Mouse (Mus musculus) forebrain, embryonic 13.5 days (tissue): ENCODE measurements around the gene Suv39h2. TPM values are rescaled to one million over a fixed set of nuclear protein-coding genes. Genes with fewer than 3 reads are reported as not detected.
A peak's percentile ranks its signal among the peaks of the same experiment; 100 is the strongest.

Experiments used
- ATAC-seq: fragments of 200-750 bp; cut with Nextera tagmentation; 2 replicates; pipeline ENCODE4 v1.8.0; 2017
- H3K27ac ChIP-seq: fragments of 300-500 bp; sonication (generic); 2 replicates; pipeline ENCODE4 v1.5.1; 2015; ENCODE audit warnings: inconsistent platforms, mild to moderate bottlenecking, moderate library complexity
- H3K27me3 ChIP-seq: fragments of 300-500 bp; sonication (generic); 2 replicates; pipeline ENCODE4 v1.6.1; 2015; ENCODE audit warnings: mild to moderate bottlenecking, inconsistent platforms
- H3K36me3 ChIP-seq: fragments of 300-500 bp; sonication (generic); 2 replicates; pipeline ENCODE4 v1.6.1; 2015; ENCODE audit warnings: mild to moderate bottlenecking, inconsistent platforms; ENCODE audit not compliant: poor library complexity, severe bottlenecking
- H3K4me1 ChIP-seq: fragments of 300-500 bp; sonication (generic); 2 replicates; pipeline ENCODE4 v1.6.1; 2015; ENCODE audit warnings: inconsistent platforms
- H3K4me2 ChIP-seq: fragments of 300-500 bp; sonication (generic); 2 replicates; pipeline ENCODE4 v1.6.1; 2015; ENCODE audit warnings: inconsistent platforms, mild to moderate bottlenecking, moderate library complexity
- H3K4me3 ChIP-seq: fragments of 300-500 bp; sonication (generic); 2 replicates; pipeline ENCODE4 v1.5.1; 2015; ENCODE audit warnings: mild to moderate bottlenecking, inconsistent platforms
- H3K9ac ChIP-seq: fragments of 300-500 bp; sonication (generic); 2 replicates; pipeline ENCODE4 v1.6.1; 2015; ENCODE audit warnings: mild to moderate bottlenecking, inconsistent platforms
- H3K9me3 ChIP-seq: fragments of 300-500 bp; sonication (generic); replicated peaks from 2 replicates; pipeline ENCODE4 v1.6.1; 2016; ENCODE audit warnings: inconsistent platforms
- WGBS: fragments of 180-500 bp; shearing (Covaris S2); methylation state at CpG from one replicate; pipeline ENCODE4 v1.1.7; 2015; 5-methylcytosine and 5-hydroxymethylcytosine counted together
- polyA plus RNA-seq: library from polyadenylated mRNA; unstranded; fragments of >200 nt; fragmentation: Nextera tagmentation; extraction: Ambion mirVana; gene quantifications from 2 replicates; pipeline ENCODE4 v1.2.1, GENCODE M21; 2015

The Suv39h2 gene
- polyA plus RNA-seq, 1 experiment from 2014 or later = 27.0 TPM

DNA sequence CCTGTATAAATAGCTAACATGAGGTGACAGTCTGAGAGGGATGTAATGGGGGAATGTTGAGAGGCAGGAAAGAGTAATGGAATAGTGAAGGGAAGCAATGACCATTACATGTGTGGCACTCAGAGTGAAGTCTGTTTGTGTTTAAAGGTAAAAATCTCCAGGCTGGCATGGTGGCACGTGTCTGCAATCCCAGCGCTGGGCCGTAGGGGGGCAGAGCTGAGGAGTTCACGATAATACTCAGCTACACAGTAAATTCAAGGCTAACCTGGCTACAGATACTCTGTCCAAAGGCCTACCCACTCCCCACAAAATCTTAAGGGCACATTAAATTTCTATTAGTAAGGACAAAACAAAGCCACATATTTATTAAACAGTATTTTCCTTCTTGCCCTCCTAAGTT is 18.2 kb downstream of the Suv39h2 start:
- H3K9me3 ChIP-seq = no peaks in the 10 kb centered on the region
- 82% methylated on average over 4 of the region's 4 CpGs for WGBS
- no peak overlapping the region for H3K4me2 ChIP-seq
- H3K4me1 ChIP-seq = no peaks in the 10 kb centered on the region
- H3K27me3 ChIP-seq = no peaks in the 10 kb centered on the region
- H3K9ac ChIP-seq = no peak overlapping the region
- no peak for ATAC-seq
- no peak overlapping the region for H3K27ac ChIP-seq
- H3K4me3 ChIP-seq = no peak overlapping the region
- peaks cover 73% of the 10 kb centered on the region for H3K36me3 ChIP-seq

DNA sequence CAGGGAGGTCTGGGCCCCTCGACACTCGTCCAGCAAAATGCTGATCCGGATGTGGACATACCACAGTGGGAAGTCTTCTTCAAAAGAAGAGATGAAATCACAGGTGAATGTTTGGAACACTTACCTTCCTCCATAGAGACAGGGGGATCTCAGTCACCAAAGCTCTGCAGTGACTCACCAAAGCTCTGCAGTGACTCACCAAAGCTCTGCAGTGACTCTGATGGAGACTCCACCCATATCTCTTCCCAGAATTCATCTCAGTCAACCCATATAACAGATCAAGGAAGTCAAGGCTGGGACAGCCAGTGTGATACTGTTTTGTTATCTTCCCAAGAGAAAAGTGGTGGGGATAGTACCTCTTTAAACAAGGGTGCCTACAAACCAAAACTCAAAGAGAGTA is 21.7 kb downstream of the Suv39h2 start:
- H3K27ac ChIP-seq = no peak overlapping the region
- H3K36me3 ChIP-seq = peaks cover 63% of the 10 kb centered on the region
- no peak overlapping the region for H3K9ac ChIP-seq
- H3K27me3 ChIP-seq = no peaks in the 10 kb centered on the region
- WGBS = 91% methylated on average over 3 of the region's 3 CpGs
- H3K4me3 ChIP-seq = no peak overlapping the region
- ATAC-seq = no peak
- no peak overlapping the region for H3K4me2 ChIP-seq
- no peaks in the 10 kb centered on the region for H3K4me1 ChIP-seq
- H3K9me3 ChIP-seq = no peaks in the 10 kb centered on the region

DNA sequence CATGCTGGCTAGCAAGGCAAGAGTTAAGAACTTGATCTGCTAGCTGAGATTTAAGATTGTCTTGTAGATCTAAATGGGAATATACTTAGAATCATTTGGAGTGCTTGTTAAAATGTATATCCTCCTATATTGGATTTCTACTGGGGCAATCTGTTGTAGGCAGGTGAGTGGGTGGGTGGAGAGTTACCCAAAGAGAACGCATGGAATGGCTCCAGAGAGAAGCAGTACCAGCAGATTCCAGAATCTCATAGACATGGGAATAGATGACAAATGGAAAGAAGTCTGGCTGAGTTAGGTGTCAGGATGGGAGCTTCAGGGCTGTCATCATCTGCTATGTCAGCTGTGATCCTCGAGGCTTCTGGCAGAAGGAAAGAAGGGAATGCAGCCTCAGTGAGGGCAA is 25.4 kb downstream of the Suv39h2 start:
- Histone ChIP-seq H3K36me3 (peaks cover 62% of the 10 kb centered on the region), H3K27ac (no peak overlapping the region), H3K4me1 (no peaks in the 10 kb centered on the region), H3K9ac (no peak overlapping the region), H3K4me2 (no peak overlapping the region), H3K4me3 (no peak overlapping the region), H3K27me3 (no peaks in the 10 kb centered on the region), H3K9me3 (no peaks in the 10 kb centered on the region)
- no peak for ATAC-seq
- WGBS = 81% methylated on average over 2 of the region's 2 CpGs

DNA sequence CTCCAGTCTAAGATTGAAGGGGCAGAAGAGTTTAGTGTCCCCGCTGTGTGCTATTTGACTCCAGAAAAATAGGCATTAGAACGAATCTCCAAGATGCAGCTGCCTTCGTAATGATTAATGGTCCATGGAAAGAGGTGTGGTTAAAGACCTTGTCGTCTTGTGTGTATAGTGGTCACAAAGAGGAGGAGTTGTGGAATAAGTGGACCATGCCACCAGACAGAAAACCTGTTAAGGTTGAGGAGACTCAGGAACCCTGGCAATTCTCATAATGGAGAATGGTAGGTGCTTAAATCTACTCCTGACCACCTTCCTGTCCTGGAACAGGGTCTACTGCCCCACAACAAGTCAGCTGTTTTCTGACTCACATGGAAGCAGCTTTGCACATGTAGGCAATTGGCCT is 28.8 kb downstream of the Suv39h2 start:
- Histone ChIP-seq H3K4me3 (no peak overlapping the region), H3K27ac (no peak overlapping the region), H3K36me3 (peaks cover 61% of the 10 kb centered on the region), H3K4me2 (no peak overlapping the region), H3K9ac (no peak overlapping the region), H3K27me3 (no peaks in the 10 kb centered on the region), H3K9me3 (no peaks in the 10 kb centered on the region), H3K4me1 (no peaks in the 10 kb centered on the region)
- 85% methylated on average over 4 of the region's 4 CpGs for WGBS
- no peak for ATAC-seq

DNA sequence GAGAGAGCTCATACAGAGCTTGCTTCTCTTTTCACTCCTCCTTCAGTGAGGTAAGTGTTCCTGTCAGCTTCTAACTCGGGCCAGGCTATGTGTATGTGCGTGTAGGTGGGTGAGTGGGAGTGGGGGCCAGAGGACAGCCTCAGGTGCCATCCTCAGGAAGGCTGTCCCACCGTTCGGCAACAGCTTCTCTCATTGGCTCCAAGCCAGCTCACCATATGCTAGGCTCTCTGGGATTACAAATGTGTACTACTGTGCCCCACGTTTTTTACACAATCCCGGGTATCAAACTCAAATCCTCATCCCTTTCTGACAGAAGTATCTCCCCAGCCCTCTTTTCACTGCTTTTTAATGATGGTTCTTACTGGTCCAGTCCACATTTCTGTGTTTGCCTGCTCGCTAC is 30.6 kb downstream of the Suv39h2 start:
- ATAC-seq = no peak
- H3K4me3 ChIP-seq = no peak overlapping the region
- H3K4me2 ChIP-seq = no peak overlapping the region
- H3K4me1 ChIP-seq = no peaks in the 10 kb centered on the region
- H3K9me3 ChIP-seq = no peaks in the 10 kb centered on the region
- 73% methylated on average over 7 of the region's 7 CpGs for WGBS
- peaks cover 57% of the 10 kb centered on the region for H3K36me3 ChIP-seq
- H3K27ac ChIP-seq = no peak overlapping the region
- H3K9ac ChIP-seq = no peak overlapping the region
- no peaks in the 10 kb centered on the region for H3K27me3 ChIP-seq

DNA sequence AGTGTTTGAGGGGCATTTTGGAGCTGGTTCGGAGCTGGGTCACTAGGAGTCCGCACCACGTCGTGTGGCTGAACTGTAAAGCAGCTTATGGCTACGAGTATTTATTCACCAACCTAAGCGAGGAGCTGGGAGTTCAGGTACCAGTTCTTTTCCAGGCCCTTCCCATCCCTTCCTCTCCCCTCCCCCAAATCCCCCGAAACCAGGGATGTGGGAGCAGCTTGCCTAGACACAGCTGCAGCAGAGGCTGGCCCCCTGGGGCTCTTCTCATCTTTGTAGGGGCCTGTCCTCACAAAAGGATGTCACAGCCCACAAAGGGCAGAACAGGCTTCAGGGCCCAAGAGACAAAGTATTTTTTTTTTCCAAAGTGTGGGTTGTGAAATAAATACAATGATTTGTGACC is 36.9 kb downstream of the Suv39h2 start:
- Histone ChIP-seq H3K4me1 (no peaks in the 10 kb centered on the region), H3K9me3 (no peaks in the 10 kb centered on the region), H3K4me2 (no peak overlapping the region), H3K27me3 (no peaks in the 10 kb centered on the region), H3K36me3 (peaks cover 40% of the 10 kb centered on the region), H3K9ac (no peak overlapping the region), H3K4me3 (no peak overlapping the region), H3K27ac (no peak overlapping the region)
- no peak for ATAC-seq
- 35% methylated on average over 7 of the region's 7 CpGs for WGBS

DNA sequence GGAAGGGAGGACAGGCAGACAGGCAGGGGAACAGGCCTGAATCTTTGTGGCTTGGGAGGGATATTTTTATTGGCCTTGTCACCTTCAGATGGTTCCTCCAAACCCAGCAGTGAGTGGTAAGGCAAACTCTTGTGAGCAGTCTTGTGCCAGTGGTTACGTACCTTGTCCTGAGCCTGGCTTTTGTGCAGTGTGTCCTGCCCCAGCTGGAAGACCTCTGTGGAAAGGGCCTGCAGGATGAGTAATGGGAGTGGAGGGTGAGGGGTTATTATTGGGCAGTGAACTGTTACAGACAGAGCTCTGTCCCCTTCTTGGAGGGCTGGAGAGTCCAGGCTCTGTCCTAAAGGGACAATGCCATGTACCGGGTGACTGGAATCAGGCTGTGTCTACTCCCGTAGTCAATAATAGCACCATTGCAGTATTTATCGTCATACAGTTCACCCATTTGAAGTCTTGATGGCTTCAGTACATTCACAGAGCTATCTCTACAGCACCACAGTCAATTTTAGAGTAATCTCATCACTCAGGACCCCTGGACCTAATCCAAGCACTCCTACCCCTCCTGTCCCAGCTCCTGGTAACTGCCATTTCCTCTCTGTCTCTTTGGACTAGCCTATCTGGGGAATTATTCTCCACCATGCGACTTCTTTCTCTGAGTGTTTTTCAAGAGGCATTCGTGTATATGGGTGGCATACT is 39.3 kb downstream of the Suv39h2 start:
- Histone ChIP-seq H3K9me3 (no peaks in the 10 kb centered on the region), H3K4me2 (no peak overlapping the region), H3K27ac (no peak overlapping the region), H3K36me3 (peaks cover 25% of the 10 kb centered on the region), H3K4me3 (no peak overlapping the region), H3K27me3 (no peaks in the 10 kb centered on the region), H3K4me1 (no peaks in the 10 kb centered on the region), H3K9ac (no peak overlapping the region)
- WGBS = 88% methylated on average over 6 of the region's 6 CpGs
- no peak for ATAC-seq

DNA sequence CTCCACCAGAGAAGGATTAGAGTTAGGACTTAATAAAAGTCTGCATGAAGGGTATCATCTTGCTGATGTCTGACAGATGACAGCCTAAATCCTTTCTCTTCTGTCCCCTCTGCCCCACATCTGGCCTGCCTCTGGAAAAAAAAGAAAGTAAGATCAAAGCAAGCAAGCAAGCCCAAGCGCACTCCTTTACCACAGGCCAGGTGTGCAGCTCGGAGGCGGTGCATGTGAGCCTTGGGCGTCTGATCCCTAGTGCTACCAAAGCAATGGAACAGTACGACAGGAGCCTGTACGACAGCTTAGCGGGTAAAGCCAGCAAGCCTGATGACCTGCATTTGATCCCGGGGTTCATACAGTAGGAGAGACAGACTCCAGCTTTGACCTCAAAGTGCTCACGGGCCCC is 43.9 kb downstream of the Suv39h2 start:
- Histone ChIP-seq H3K27me3 (no peaks in the 10 kb centered on the region), H3K36me3 (peaks cover 10% of the 10 kb centered on the region; the same call in 1 of the 2 replicates), H3K4me2 (no peak overlapping the region), H3K9me3 (no peaks in the 10 kb centered on the region), H3K9ac (no peak overlapping the region), H3K4me3 (no peak overlapping the region), H3K27ac (no peak overlapping the region), H3K4me1 (no peaks in the 10 kb centered on the region)
- WGBS = 93% methylated on average over 9 of the region's 9 CpGs
- no peak for ATAC-seq

DNA sequence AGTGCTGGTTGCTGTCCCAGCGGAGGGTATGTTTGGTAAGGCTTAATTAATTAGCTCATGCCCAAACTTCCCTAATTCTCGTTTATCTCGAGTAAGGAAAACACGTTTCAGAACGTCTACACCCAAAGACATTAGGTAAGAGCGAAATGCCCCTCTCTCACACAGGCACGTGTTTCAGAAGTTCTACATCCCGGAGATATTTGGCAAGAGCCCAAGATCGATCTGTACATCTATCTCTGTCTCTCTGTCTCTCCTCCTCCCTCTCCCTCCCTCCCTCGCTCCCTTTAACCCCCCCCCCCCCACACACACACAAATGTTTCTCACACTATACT is 50.3 kb downstream of the Suv39h2 start:
- Histone ChIP-seq H3K27ac (no peak overlapping the region), H3K27me3 (no peaks in the 10 kb centered on the region), H3K9ac (peak overlapping the region; percentile 72), H3K36me3 (peaks cover 3% of the 10 kb centered on the region; the same call in 1 of the 2 replicates), H3K4me1 (peaks cover 25% of the 10 kb centered on the region), H3K9me3 (no peaks in the 10 kb centered on the region), H3K4me3 (peak overlapping the region; percentile 77), H3K4me2 (peak overlapping the region; percentile 84)
- 6% methylated on average over 10 of the region's 10 CpGs for WGBS
- no peak for ATAC-seq

DNA sequence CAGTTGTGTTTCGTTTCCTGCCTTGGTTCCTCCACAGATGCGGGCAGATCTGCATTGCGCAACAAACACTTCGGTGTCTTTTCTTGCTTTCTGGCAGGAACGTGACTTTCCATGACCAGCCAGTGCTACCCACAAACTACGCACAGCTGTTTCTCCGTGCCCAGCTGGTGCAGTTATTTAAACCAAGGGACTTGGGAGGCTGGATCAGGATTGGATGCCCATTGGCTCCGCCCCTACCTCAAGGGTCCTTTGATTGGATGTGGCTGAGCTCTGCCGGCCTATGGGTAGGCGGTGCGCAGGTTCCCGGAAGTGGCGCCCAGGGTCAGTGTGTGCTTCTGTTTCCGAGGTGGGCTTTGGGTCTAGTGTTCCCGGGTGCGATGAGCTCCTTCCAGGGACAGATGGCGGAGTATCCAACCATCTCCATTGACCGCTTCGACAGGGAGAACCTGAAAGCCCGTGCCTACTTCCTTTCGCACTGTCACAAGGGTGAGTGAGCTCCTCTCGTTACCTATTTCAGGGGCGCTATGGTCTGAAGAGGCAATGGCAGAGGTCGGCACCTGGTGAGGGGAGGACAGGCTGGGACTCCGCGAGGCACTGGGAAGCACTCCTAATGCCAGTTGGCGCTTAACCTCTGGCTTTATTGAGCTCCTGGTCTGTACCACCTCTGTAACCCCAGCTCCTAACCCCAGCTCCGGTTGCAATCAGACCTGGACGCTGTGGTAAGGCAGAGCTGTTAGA is 50.8 kb downstream of the Suv39h2 start, which contains the start of gene Dclre1c:
TSS of gene Dclre1c (plus strand) at position 291 of the 738 bp plus-strand sequence.
- WGBS = 1% methylated on average over 29 of the region's 29 CpGs
- no peaks in the 10 kb centered on the region for H3K9me3 ChIP-seq
- peak; percentile 100 for ATAC-seq

DNA sequence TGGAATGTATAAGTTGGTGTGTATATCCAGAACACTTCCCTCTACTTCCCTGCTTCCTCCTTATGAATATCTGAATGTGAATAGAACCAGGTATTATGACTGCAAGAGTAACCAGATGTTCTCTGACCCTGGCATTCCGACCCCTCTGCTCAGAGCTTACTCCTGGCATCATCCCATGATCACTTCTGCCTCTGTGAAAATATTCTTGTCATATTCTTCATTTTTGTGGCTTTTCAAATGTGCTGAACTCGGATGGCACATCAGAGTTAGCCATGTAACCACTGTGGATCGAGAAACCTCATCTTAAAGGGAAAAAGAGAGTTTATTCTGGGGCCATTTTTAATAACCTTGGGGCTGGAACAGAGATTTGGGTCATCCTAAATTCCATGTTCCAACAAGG is 52.3 kb downstream of the Suv39h2 start, which contains the start of gene Meig1:
TSS of gene Meig1 (minus strand) at position 101 of the 400 bp plus-strand sequence.
- Histone ChIP-seq H3K4me2 (peak within 1 kb of the TSS; percentile 84), H3K27me3 (peaks cover 5% of the 10 kb centered on the region; the same call in 1 of the 2 replicates), H3K9me3 (no peaks in the 10 kb centered on the region), H3K4me3 (peak within 1 kb of the TSS; percentile 77; the same call in 1 of the 2 replicates), H3K4me1 (peaks cover 29% of the 10 kb centered on the region), H3K27ac (no peak within 1 kb of the TSS), H3K9ac (no peak within 1 kb of the TSS), H3K36me3 (no peaks in the 10 kb centered on the region)
- 66% methylated on average over 3 of the region's 3 CpGs for WGBS
- no peak for ATAC-seq

More for the DNA sequence above, 50.8 kb downstream of the Suv39h2 start, which contains the start of gene Dclre1c:
- Histone ChIP-seq H3K4me1 (peaks cover 25% of the 10 kb centered on the region), H3K27ac (no peak within 1 kb of the TSS), H3K9ac (peak within 1 kb of the TSS; percentile 72), H3K36me3 (peaks cover 3% of the 10 kb centered on the region; the same call in 1 of the 2 replicates), H3K4me2 (peak within 1 kb of the TSS; percentile 84), H3K27me3 (no peaks in the 10 kb centered on the region), H3K4me3 (peak within 1 kb of the TSS; percentile 77)

DNA sequence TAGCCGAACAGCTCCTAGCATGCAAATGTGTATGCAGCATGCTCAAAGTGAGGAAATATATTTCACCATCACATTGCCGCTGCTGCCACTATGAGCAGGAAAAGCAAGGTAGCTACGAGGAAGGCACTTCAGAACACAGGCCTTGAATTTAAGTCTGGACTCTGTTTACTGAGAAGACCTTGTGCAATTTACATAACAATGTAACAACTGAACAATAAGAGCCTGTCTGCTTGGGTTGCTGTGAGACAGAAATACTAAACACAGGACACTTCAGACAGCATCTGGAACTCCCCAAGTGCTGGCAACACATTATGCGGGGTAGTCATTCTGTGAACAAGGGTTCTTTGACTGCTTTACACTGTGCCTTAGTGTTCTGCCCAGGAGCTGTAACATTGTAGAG is 54.7 kb downstream of the Suv39h2 start:
- Histone ChIP-seq H3K27me3 (peaks cover 24% of the 10 kb centered on the region), H3K9me3 (no peaks in the 10 kb centered on the region), H3K4me1 (peaks cover 29% of the 10 kb centered on the region), H3K9ac (no peak overlapping the region), H3K4me2 (no peak overlapping the region), H3K27ac (no peak overlapping the region), H3K4me3 (no peak overlapping the region), H3K36me3 (no peaks in the 10 kb centered on the region)
- no peak for ATAC-seq
- 40% methylated on average over 4 of the region's 4 CpGs for WGBS
